Mouse (Mus musculus): ENCODE data around the gene Sgcd. TPM values are rescaled to one million over a fixed set of nuclear protein-coding genes. Genes with fewer than 3 reads are reported as not detected.
A peak's percentile ranks its signal among the peaks of the same experiment; 100 is the strongest.

Sgcd gene
- polyA plus RNA-seq, 1 experiment from 2014 or later, result 1.2 TPM

GRCm38 (mm10) chr11:47158089-47158488 is 830.7 kb downstream of the Sgcd start:
- Histone ChIP-seq H3K27ac (ENCODE audit: low read length) (no peak overlapping the region), H3K27me3 (replicated peaks; ENCODE audit: insufficient read depth, low read length) (no peaks in the 10 kb centered on the region), H3K4me2 (replicated peaks; ENCODE audit: low read depth, low read length) (no peak overlapping the region), H3K36me3 (ENCODE audit: insufficient read depth, low read length) (no peaks in the 10 kb centered on the region), H3K9ac (replicated peaks; ENCODE audit: low read depth) (no peak overlapping the region), H3K9me3 (ENCODE audit: low read length) (no peaks in the 10 kb centered on the region), H3K4me3 (ENCODE audit: low read depth, low read length) (no peak overlapping the region), H3K4me1 (ENCODE audit: insufficient read depth, low read depth, low read length) (no peaks in the 10 kb centered on the region)
- no peak for DNase-seq (ENCODE audit: low spot score)
- TF ChIP-seq EP300 (IDR thresholded peaks at IDR 0.05) (no peak), CTCF (IDR thresholded peaks at IDR 0.05) (no peak)
- 63% methylated on average over 1 of the region's 1 CpGs for WGBS
- ATAC-seq, result no peak

GRCm38 (mm10) chr11:47156730-47157693 is 831.8 kb downstream of the Sgcd start:
- H3K27me3 ChIP-seq (replicated peaks; ENCODE audit: insufficient read depth, low read length), result no peaks in the 10 kb centered on the region
- H3K9me3 ChIP-seq (ENCODE audit: low read length), result no peaks in the 10 kb centered on the region
- no peak overlapping the region for H3K9ac ChIP-seq (replicated peaks; ENCODE audit: low read depth)
- WGBS, result 47% methylated on average over 1 of the region's 1 CpGs
- DNase-seq (ENCODE audit: low spot score), result peak; percentile 86
- H3K27ac ChIP-seq (ENCODE audit: low read length), result no peak overlapping the region
- no peak overlapping the region for H3K4me2 ChIP-seq (replicated peaks; ENCODE audit: low read depth, low read length)
- ATAC-seq, result peak; percentile 80
- H3K4me1 ChIP-seq (ENCODE audit: insufficient read depth, low read depth, low read length), result no peaks in the 10 kb centered on the region
- no peak overlapping the region for H3K4me3 ChIP-seq (ENCODE audit: low read depth, low read length)
- TF ChIP-seq EP300 (IDR thresholded peaks at IDR 0.05), result peak; percentile 72
- TF ChIP-seq CTCF (IDR thresholded peaks at IDR 0.05), result no peak
- no peaks in the 10 kb centered on the region for H3K36me3 ChIP-seq (ENCODE audit: insufficient read depth, low read length)

GRCm38 (mm10) chr11:47154837-47155430 is 833.8 kb downstream of the Sgcd start:
- Histone ChIP-seq H3K36me3 (ENCODE audit: insufficient read depth, low read length) (no peaks in the 10 kb centered on the region), H3K4me3 (ENCODE audit: low read depth, low read length) (no peak overlapping the region), H3K9ac (replicated peaks; ENCODE audit: low read depth) (no peak overlapping the region), H3K9me3 (ENCODE audit: low read length) (no peaks in the 10 kb centered on the region), H3K4me2 (replicated peaks; ENCODE audit: low read depth, low read length) (no peak overlapping the region), H3K27me3 (replicated peaks; ENCODE audit: insufficient read depth, low read length) (no peaks in the 10 kb centered on the region), H3K27ac (ENCODE audit: low read length) (no peak overlapping the region), H3K4me1 (ENCODE audit: insufficient read depth, low read depth, low read length) (no peaks in the 10 kb centered on the region)
- no peak for TF ChIP-seq CTCF (IDR thresholded peaks at IDR 0.05)
- no peak for TF ChIP-seq EP300 (IDR thresholded peaks at IDR 0.05)
- DNase-seq (ENCODE audit: low spot score) (peak; percentile 42), ATAC-seq (no peak)
- 29% methylated on average over 5 of the region's 5 CpGs for WGBS

GRCm38 (mm10) chr11:47149607-47150006 is 839.2 kb downstream of the Sgcd start:
- Histone ChIP-seq H3K36me3 (ENCODE audit: insufficient read depth, low read length) (no peaks in the 10 kb centered on the region), H3K27me3 (replicated peaks; ENCODE audit: insufficient read depth, low read length) (no peaks in the 10 kb centered on the region), H3K9me3 (ENCODE audit: low read length) (no peaks in the 10 kb centered on the region), H3K4me2 (replicated peaks; ENCODE audit: low read depth, low read length) (no peak overlapping the region), H3K4me1 (ENCODE audit: insufficient read depth, low read depth, low read length) (no peaks in the 10 kb centered on the region), H3K4me3 (ENCODE audit: low read depth, low read length) (no peak overlapping the region), H3K27ac (ENCODE audit: low read length) (no peak overlapping the region), H3K9ac (replicated peaks; ENCODE audit: low read depth) (no peak overlapping the region)
- ATAC-seq, result no peak
- TF ChIP-seq CTCF (IDR thresholded peaks at IDR 0.05) (no peak), EP300 (IDR thresholded peaks at IDR 0.05) (no peak)
- WGBS, result 67% methylated on average over 9 of the region's 9 CpGs
- no peak for DNase-seq (ENCODE audit: low spot score)

GRCm38 (mm10) chr11:47139867-47140266 is 848.9 kb downstream of the Sgcd start:
- no peak for TF ChIP-seq CTCF (IDR thresholded peaks at IDR 0.05)
- TF ChIP-seq EP300 (IDR thresholded peaks at IDR 0.05), result no peak
- no peak overlapping the region for H3K9ac ChIP-seq (replicated peaks; ENCODE audit: low read depth)
- H3K27me3 ChIP-seq (replicated peaks; ENCODE audit: insufficient read depth, low read length), result no peaks in the 10 kb centered on the region
- DNase-seq (ENCODE audit: low spot score), result no peak
- H3K4me1 ChIP-seq (ENCODE audit: insufficient read depth, low read depth, low read length), result no peaks in the 10 kb centered on the region
- H3K9me3 ChIP-seq (ENCODE audit: low read length), result no peaks in the 10 kb centered on the region
- WGBS, result 73% methylated on average over 2 of the region's 2 CpGs
- no peak overlapping the region for H3K4me3 ChIP-seq (ENCODE audit: low read depth, low read length)
- ATAC-seq, result no peak
- no peaks in the 10 kb centered on the region for H3K36me3 ChIP-seq (ENCODE audit: insufficient read depth, low read length)
- no peak overlapping the region for H3K27ac ChIP-seq (ENCODE audit: low read length)
- no peak overlapping the region for H3K4me2 ChIP-seq (replicated peaks; ENCODE audit: low read depth, low read length)

- Histone ChIP-seq H3K36me3 (ENCODE audit: insufficient read depth, low read length) (no peaks in the 10 kb centered on the region), H3K4me1 (ENCODE audit: insufficient read depth, low read depth, low read length) (no peaks in the 10 kb centered on the region), H3K27me3 (replicated peaks; ENCODE audit: insufficient read depth, low read length) (no peaks in the 10 kb centered on the region), H3K27ac (ENCODE audit: low read length) (no peak overlapping the region), H3K9ac (replicated peaks; ENCODE audit: low read depth) (no peak overlapping the region), H3K4me2 (replicated peaks; ENCODE audit: low read depth, low read length) (no peak overlapping the region), H3K4me3 (ENCODE audit: low read depth, low read length) (no peak overlapping the region), H3K9me3 (ENCODE audit: low read length) (no peaks in the 10 kb centered on the region)
- 71% methylated on average over 1 of the region's 1 CpGs for WGBS
- ATAC-seq (no peak; the same call in 1 of the 2 replicates), DNase-seq (ENCODE audit: low spot score) (no peak)
- TF ChIP-seq EP300 (IDR thresholded peaks at IDR 0.05), result no peak
- no peak for TF ChIP-seq CTCF (IDR thresholded peaks at IDR 0.05)
These were observed 849.5 kb downstream of the Sgcd start for GRCm38 (mm10) chr11:47139271-47139670.

Measured in lung, postnatal 0 days (tissue).